Mouse (Mus musculus) thymus, postnatal 0 days (tissue): ENCODE measurements around the gene Dus2. TPM values are rescaled to one million over a fixed set of nuclear protein-coding genes. Genes with fewer than 3 reads are reported as not detected.
"Not testable (repeated sequence)": the region's sequence is repeated elsewhere in the genome, so short reads cannot be mapped to it uniquely, and the experiment has no call there.

Source experiments
- DNase-seq: peaks from one replicate; pipeline ENCODE4 v3.0.0-alpha.2; 2015; ENCODE audit warnings: low spot score
- polyA plus RNA-seq: library from polyadenylated mRNA; unstranded; fragments of >200 nt; fragmentation: Nextera tagmentation; extraction: Ambion mirVana; gene quantifications from 2 replicates; pipeline ENCODE4 v1.2.1, GENCODE M21; 2015

Dus2 gene
- polyA plus RNA-seq = 25.6 TPM in 2 replicates

DNA sequence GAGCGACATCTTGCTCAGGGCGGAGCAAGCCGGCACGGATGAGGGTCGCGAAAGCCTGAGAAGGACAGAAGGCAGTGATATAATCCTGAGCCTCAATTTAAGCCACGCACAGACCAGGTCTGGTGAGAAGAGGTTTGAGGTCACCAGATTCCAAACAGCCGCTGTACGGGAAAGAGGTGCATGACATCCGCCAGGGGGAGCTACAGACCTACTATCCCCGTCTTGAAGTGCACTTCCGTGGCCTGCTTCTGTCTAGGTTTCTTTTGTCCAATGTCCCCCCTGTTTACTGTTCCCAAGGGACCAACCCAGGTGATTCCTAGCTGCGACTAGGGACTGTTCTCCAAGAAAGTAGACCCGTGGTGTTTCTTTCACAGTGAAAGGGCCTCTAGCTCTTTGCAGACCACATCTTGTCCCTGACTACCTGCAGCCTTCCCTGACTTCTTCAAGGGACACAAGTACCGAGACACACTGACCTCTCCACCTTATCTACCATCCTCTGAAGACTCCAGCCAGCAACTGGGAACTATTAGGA lies at the start of gene Dus2:
Gene Dus2, plus strand, starts transcription at position 482 of the 532 bp plus-strand sequence.
- DNase-seq = peak; percentile 86

DNA sequence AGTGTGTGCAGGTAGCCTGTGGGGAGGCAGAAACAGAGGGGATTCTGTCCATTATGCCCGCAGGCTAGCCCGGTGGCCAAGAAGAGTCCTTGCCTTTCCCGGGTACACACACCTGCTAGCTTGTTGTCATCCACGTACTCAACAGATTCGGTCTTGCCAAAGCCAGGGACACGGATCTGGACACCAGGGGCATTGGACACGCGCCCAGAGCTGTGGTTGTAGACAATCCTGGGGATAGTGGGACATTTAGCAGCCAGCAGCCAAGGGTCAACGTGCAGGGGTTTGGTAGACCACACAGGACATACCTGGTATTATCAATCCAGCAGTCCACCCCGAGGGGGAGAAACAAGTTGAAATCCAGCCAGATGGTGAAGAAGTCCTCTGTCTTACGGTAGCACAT lies 49.1 kb upstream of the Dus2 start:
- DNase-seq = no peak

DNA sequence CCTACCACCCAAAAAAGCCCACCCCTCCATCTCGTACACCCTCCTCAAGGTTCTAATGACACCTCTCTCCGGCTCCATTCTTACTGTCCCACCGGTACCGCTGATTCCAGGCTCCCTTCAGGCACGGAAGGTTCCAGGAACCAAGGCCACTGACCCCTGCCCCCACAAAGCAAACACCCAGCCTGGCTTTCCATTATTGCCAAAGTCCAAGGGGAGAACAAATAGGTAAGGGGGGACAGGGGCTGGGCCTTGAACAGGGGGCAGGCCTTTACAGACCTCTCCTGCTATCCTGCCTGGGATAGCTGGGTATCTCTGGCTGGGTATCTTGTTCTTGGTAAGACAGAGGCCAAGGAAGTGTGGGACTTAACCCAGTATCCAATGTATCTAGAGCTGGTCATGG lies 48.6 kb upstream of the Dus2 start:
- no peak for DNase-seq

DNA sequence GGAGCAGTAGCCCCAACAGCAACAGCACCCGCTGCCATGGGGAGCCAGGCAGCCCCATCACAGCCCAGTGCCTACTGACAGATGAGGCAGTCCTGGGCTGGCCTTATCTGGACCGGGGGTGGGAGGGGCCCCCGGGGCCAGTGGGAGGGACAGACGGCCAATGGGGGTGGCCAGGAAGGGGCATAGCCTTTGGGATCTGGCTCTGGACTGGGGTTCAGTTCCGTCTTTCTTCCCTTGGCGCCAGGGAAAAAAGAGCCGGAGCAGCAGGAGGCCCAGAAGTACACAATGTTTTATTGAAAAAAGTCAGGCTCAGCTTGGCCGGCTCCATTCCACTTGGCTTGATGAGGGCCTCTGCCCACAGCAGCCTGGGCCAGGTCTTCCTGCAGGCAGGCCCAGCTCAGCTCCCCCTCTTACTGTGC lies 47.8 kb upstream of the Dus2 start, which contains the start of gene Lcat:
Gene Lcat, minus strand, starts transcription at position 62 of the 419 bp plus-strand sequence.
- DNase-seq = no peak

DNA sequence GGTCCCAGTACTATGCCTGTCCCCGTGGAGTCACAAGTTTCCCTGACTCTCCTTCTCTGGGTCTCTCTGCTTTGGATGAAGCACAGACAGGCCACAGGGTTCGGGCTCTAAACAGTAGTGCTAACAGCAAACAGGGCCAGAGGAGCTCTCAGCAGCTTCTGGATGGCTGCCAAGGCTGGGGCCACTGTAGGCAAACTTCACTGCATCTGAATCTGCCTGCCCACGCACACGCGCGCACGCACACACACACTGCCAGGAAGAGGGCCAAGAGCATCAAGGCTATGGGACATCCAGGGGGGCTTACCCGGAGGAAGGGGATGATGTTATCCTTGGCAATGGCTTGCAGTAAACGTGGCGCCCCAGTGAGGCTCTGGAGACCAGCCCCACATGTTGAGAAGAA lies 41.8 kb upstream of the Dus2 start:
- no peak for DNase-seq

DNA sequence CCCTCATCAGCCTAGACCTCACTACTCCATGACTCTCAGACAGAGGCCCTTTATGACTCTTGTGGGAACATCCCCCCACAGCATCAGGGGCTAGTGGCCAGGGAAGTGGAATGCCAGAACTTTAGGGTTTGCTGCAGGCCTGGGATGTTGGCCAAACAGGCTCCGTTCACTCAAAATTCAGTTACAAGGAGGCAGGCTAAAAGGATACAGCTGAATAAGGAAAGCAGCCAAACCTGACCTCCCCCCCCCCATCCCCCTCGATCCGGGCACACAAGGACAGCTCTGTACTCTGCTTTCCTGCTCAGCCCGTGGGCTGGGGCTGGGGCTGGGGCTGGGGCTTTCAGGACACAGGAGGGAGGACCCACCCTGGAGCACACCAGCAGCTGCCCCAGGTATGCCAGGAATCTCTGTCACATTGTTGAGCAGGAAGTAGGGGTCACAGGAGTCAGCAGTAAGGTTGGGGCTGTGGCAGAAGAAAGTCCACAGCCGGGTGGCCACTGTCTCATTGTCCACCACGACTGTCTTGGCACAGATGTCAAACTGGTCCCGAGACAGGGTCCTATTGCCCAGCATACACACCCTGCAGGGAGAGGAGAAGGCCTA lies 40.0 kb upstream of the Dus2 start:
- no peak for DNase-seq

DNA sequence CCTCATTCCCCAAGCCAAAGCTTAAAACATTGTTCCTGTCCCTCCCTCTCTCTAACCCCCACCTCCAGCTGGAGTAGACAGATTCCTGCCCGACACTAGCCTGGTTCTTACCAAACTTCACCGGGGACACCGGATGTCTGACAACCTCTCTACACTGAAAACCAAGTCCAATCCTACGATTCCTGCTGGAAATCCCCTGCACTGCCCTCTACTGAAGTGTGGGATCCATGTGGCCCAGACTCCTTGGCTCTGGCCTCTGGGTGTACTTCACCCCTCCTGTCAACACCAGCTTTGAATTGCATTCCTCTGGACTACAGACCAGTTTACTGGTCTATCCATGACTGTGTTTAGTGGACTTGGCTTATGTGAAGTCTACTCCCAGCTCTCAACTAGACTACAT lies 34.6 kb upstream of the Dus2 start:
- no peak for DNase-seq

DNA sequence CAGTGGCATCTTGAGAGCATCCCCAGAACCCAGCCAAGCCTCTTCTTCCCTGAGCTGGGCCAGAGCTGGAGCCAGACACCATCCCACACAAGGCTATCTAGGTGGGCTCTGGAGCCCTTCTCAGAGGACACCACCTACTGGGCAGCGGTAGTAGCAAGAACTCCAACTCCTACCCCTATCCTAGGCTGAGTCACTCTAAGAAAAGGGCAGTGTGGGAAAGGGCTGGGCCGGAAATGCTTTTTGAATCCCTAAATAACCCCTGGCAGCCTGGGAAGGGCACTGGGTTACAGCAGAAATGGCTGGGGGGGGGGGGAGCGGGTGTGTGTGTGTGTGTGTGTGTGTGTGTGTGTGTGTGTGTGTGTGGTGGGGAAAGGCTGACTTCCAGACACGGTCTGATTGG lies 33.3 kb upstream of the Dus2 start:
- DNase-seq = no peak

DNA sequence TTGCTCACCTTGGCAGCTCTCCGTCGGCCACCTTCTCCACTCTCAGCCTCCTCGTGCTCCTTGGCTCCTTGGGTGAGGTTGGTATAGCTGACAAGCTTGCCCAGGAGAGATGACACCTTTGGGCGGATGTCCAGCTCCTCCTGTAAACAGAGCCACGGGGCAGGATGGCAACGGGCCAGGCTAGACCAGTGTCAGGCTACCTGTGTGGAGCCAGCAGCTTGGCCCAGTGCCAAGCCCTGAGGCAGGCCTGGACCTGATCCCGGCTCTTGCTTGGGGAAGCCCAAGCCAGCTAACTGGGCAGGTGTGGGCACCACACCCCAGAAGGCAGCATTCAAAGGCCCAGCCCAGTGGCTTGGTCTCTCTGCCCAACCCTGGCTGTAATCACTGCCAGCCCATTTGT lies 31.8 kb upstream of the Dus2 start:
- DNase-seq = no peak

DNA sequence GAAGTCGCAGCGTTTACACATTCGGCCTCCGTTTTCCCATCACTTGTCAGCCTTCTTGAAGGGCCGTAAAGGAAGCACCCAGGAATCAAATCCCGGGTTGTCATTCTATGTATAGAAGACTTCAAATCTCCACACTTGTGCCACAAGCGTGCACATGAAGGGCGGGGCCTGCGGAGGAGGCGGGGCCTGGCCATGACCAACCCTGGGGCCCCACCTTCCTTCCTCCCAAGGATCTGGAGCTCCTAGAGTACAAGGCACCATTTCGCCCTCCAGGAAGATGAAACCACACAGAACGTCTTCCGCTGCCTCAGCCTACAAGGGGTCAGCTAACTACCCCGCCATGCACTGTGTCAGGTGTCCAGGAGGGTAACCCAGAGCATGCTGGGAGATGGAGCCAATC lies 30.0 kb upstream of the Dus2 start:
- DNase-seq = no peak

DNA sequence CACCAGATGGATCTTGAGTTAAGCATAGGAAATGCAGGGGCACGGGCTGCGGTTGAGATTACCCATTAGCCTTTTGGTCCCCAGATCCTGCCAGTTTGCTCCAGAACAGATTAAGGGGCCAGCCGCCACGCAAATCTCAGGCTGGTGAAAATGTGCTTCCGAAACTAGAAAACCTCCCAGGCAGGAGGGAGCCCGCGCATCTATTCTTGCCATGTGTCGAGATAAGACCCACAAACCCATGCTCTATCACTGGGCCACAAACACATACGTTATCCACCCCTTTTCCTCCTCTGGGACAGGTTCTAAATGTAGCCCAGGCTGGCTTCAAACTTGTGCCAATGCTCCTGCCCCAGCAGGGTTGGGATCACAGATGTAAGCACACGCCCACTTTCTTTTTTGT lies 29.6 kb upstream of the Dus2 start:
- DNase-seq = no peak

DNA sequence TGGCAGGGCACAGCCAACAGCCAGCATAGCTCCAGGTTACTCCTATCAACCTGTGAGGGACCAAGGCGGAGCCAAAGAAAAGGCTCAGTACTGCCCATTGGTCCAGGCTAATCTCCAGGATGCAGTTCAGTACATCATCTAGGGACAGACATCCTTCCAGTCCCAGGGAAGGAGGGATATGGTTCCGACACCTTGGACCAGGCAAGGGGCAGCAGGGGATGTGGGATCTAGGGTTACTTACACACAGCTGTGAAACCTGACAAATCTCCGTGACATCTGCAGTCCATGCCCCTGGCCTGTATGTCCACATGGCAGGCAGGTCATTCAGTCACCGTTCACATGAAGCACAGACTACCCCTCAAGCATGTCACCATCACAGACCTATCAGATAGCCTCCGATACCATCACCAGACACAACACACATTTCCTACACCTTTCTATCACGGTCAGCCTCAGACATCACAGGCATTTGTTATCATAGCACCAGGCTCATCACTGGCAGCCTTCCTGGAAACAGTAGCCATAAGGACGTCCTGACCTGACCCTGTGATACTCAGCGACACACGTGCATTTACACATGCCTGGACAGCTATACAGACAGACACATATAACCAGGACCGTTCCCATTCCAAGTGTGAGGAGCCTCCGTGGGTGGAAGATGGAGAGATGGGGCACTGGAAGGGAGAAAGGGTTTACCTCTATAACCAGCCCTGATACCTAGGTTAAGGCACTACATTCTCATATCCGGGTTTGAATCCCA lies 26.5 kb upstream of the Dus2 start:
- DNase-seq = no peak

DNA sequence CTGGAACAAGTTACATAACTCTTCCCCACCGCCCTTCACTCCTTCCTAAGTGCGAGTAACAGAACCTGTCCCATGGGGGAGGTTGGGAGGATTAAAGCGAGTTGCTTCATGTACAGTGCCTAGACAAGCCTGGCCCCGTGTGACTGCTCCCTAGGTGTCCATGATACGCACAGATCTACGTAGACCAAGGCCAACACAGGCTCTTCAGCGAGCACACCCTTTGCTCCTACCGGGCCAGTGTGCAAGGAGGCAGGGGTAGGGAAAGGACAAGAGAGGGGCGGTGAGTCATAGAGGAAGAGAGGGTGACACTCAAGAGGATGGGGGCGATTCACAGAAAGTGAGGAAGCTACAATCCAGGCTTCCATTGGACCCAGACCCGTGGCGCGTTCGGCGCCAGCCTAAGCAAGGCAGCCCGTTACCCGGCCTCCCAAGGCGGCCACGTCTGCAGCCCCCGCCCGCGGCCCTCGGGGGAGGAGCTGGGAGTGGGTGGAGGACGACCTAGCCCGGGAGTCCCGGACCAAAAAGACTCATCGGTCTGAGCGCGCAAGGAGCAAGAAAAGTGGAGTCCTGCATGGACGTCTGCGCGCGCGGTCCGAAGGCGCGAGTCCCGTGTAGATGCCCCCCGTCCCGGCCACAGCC lies 25.8 kb upstream of the Dus2 start:
- DNase-seq = peak; percentile 41

DNA sequence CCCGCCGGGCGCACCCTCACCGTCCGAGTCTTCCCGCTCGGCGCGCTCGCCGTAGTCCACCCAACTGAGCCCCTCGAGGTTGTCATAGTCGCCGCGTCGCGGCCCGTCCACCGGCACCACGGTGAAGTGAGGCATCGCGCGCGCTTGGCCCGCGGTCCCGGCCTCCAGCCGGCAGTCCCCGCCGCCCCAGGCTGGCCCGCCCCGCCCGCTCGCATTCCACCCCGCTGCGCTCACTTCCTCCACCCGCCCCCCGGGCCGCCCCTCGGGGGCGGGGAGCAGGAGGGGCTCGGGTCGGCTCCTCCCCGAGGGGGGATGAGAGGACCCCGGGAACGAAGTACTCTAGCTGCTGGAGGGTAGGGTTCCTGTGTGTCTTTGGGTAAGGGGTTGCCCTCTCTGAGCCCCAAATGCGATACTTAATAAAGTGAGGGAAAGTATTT lies 25.2 kb upstream of the Dus2 start, which contains the start of gene Slc12a4:
Gene Slc12a4, minus strand, starts transcription at position 193 of the 437 bp plus-strand sequence.
- peak; percentile 91 for DNase-seq

DNA sequence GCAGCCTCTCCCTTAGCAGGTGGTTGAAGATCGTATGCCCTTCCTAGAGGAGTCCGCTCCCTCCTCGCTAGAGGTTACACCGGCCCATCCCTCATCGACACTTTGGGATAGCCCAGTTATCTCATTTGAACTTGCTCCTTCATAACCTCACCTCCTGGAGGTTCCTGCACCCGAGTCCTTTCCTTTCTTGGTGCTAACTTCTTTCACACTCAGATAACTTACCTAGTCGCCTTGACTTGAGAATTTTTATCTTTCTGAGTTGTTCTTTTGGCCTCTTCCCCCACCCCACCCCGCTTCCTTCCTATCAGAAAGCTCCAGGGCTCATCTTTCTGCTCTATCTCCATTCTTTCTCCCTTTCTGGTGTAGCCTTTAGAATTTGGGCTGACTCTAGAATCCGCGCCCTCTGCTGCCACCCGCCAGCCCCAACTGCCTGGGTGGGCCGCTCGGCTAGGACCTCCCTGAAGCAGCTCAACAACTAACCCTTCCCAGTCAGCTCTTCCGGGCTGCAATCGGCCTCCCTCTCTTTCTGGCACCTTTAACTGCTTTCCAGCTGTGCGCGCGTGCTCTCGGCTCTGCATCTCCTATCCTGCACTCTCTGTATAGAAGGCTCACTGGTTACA lies 24.3 kb upstream of the Dus2 start:
- peak; percentile 52 for DNase-seq

DNA sequence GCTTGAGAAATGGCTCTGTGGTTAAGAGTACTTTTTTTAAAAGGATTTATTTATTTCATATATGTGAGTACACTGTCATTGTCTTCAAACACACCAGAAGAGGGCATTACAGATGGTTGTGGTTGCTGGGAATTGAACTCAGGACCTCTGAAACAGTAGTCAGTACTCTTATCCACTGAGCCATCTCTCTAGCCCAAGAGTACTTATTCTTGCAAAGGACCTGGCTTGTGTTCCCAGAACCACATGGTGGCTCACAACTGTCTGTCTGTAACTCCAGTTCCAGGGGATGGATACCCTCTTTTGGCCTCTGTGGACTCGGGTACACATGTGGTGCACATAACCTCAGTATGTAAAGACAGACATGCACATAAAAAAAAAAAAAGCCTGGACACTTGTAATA lies 21.8 kb upstream of the Dus2 start:
- DNase-seq = no peak

DNA sequence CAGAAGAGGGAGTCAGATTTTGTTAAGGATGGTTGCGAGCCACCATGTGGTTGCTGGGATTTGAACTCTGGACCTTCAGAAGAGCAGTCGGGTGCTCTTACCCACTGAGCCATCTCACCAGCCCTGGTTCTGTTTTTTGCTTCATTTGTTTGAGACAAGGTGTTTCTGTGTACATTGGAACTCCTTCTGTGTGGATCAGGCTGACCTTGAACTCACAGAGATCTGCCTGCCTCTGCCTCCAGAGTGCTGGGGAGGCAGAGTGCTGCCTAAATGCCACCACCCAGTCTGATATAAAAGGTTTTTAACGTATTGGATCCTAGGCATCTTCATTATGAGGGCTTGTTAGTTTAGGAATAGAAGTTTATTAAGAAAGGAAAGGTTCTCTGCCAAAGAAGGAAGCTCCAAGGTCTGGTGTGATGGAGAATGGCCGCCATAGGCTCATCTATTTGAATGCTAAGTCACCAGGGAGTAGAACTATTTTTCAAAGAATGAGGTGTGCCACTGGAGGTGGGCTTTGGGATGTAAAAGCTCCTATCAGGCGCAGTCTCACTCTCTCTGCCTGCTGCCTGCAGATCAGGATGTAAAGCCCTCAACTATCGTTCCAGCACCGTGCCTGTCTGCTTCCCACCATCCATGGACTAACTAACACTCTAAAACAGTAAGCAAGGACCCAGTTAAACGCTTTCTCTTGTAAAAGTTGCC lies 20.0 kb upstream of the Dus2 start:
- DNase-seq = no peak

DNA sequence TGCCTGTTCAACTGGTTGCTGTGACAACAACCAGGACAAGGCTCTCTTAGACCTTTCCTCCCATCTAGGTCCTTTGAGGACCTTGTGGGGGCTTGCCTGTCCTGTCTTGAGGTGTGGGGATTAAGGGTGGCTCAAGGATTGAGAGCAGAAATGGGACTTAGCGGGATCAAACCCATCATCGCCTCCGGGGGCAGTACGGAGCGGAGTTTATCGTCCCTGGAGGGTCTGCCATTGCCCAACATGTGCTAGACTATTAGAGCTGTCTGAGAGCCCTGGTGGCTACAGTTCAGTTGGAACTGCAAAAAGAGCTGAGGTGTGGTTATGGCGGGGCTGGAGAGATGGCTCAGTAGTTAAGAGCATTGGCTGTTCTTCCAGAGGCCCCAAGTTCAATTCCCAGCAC lies 15.8 kb upstream of the Dus2 start:
- no peak for DNase-seq

DNA sequence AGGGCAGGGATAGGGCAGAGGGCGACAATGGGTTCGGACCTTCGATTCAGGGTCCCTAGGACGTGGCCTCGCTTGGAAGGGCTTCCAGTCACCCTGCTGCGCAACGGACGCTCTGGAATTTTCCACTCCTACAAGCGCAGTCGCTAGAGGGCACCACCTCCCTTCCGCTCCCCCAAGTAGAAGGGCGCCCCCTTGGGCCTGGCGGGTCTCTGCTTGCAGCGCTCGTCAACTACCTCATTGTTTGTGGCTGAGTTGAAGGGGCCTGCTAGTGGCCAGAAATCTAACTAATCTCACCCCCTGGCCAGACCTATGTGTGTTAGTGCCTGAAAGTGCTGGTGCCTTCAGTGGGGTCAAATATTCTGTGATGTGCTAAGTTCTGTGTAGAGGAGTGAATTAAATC lies 11.8 kb upstream of the Dus2 start, which contains the start of gene Dpep3:
Gene Dpep3, minus strand, starts transcription at position 105 of the 400 bp plus-strand sequence.
- no peak for DNase-seq

DNA sequence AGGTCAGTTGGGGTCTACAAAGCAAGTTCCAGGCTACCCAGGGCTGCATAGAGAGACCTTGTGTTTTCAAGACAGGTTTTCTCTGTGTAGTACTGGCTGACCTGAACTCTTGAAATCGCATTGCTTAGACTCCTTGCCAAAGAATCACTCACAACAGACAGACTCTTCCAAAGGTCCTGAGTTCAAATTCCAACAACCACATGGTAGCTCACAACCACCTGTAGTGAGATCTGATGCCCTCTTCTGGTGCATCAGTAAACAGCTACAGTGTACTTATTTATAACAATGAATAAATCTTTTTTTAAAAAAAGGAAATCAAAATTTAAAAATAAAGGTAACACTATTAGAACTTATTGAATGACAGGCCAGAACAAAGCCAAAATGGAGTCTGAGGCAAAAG lies 10.0 kb upstream of the Dus2 start:
- no peak for DNase-seq

DNA sequence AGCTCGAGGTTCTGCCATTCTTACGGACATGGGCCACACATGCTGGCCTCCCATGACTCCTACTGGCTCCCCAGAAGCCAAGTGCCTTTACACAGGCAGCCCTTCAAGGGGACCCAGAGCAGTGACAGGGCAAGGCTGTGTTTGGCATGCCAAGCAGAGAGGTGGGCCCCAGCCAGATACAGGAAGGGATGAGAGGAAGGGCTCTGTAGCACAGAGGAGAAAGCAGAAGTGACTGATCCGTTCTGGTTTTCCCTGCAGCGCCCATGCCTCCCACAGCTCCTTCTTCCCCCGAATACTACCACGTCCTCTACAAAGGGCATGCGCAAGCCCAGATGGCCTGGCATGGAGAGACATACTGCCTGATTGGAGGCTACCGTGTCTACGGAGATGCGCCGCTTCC lies 7.7 kb upstream of the Dus2 start:
- DNase-seq = not testable (repeated sequence)
